Mouse (Mus musculus) right cerebral cortex, postnatal 10 days (tissue): ENCODE results near the gene Zfp710.
"Not testable (repeated sequence)": the region's sequence is repeated elsewhere in the genome, so short reads cannot be mapped to it uniquely, and the experiment has no call there.

Experiments used
- DNase-seq, 2 experiments: peaks; one replicate each; pipeline ENCODE4 v3.0.0; 2021; ENCODE audit warnings: low spot score in 2 of 2

The Zfp710 gene

DNA sequence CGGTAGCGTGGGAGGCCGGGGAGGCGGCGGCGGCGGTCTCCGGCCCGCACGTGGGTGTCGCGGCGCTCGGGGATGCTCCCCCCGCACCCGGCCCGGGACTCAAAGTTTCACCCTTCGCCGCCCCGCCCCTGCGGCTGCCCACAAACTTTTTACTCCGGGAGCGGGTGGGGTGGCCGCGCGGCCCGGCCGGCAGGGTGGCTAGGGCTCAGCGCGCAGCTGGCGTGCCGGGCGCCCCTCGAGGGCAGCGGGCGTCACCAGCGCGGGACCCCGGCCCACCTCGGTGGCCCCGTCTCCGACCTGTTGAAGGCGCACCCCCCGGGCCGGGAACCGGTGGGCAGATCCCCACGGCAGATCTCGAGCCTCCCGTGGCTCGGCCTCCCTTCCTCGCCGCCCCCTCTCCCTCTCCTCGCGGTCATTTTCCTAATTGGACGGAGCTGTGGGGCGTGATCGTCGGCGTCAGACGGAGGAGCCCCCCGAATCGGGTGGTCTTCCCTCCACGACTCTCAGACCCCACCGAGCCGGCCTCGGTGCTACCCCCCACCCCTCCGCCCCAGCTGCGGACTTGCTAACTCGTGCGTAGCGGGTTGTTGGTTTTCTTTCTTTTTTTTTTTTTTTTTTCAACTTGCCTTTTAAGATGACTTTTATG, 2.5 kb downstream of the Zfp710 start:
- DNase-seq, result peak; percentile 70 to 74

DNA sequence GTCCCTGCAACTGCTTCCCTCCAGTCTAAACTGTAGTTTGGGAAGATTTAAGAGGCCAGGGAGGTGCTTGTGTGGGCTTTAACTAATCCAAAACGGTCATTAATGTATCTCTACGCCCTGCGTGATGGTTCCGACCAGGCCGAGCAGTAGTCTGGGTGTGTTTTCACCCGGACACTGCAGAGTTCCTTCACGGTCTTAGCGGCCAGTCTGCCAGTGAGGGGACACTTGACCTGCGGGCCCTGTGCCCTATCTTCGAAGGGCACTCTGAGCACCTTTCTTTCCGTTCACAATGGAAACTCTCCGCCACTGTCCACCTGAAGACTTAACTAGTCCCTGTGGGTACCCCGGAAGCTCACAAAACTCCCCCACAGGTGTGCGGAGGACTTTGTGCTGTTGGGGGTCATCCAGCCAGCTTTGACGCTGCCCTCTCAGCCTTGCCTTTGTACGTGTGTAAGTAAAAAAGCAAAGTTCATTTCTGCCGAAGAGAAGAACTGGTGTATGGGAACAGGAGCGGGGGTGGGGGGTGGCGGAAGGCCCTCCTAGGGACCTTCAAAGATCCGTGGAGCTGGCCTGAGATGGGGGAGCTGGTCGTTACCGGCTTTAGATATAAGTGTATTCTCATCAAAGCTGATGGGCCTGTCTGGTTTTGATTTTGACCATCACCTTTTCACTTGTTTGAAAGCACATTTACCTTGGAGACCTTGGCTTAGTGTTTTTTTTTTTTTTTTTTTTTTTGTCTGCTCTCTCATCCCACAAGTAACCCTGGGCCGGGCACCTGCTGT, 3.2 kb downstream of the Zfp710 start:
- no peak for DNase-seq

DNA sequence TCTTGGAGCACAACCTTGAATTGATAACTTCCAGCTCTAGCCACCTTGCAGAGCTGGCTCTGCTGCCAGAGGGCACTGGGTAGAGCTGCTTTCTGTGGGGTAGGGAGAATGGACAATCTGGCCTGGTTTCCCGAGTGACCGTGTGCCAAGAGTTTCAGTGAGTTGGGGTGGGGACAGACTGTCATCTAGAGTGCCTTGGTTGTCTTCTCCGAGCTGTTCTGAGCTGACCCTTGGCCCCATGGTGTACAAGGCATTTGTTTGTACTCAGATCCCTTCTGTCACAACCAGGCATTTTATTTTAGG, 3.8 kb downstream of the Zfp710 start:
- DNase-seq, result peak; percentile 39 to 48

GRCm38 (mm10) chr7:80030009-80030408, 5.4 kb downstream of the Zfp710 start:
- DNase-seq, result no peak

DNA sequence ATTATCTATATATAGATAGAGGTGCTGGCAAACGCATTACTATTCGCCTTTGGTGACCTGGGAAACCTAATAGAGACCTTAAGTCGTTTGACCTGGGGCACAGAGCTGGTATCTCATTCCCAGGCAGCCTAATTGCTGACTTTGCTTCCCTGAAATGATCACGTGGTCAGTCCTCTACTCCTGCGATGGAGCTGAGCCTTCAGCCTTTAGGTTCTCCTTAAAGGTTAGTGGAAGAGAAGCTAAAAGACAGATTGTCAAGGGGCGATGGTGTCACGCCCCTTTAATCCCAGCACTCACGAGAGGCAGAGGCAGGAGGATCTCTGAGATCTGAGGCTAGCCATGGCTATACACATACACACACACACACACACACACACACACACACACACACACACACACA, 5.9 kb downstream of the Zfp710 start:
- no peak for DNase-seq

GRCm38 (mm10) chr7:80030987-80031386, 6.4 kb downstream of the Zfp710 start:
- DNase-seq, result no peak

- DNase-seq, result peak in 1 of 2 experiments; percentile 23
Measured at GRCm38 (mm10) chr7:80031478-80031877, 6.9 kb downstream of the Zfp710 start.

GRCm38 (mm10) chr7:80032216-80033052, 7.8 kb downstream of the Zfp710 start:
- DNase-seq, result peak in 1 of 2 experiments; percentile 19

GRCm38 (mm10) chr7:80033064-80033717, 8.6 kb downstream of the Zfp710 start:
- DNase-seq, result no peak

- no peak for DNase-seq
Measured at GRCm38 (mm10) chr7:80033771-80034170, 9.2 kb downstream of the Zfp710 start.

DNA sequence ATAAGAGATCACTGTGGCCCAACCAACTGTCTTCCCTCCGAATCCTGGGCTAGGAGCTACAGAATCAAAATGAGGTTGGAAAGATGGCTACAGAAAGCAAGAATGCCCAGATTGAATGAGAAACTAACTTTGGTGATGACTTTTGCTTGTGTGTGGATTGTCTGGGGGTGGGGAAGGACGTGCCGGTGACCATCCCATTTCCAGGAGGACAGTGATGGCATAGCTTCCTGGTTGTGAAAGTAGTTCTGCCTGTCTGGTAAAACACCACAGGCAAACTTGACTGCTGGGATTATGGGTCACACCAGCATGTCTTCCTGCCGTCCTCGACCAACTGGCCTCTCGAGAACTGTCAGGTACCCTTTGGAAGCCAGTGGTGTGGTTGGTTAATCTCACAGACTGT, 10.5 kb downstream of the Zfp710 start:
- no peak for DNase-seq

- DNase-seq, result peak in 1 of 2 experiments; percentile 24
Measured at GRCm38 (mm10) chr7:80035748-80036147, 11.1 kb downstream of the Zfp710 start.

DNA sequence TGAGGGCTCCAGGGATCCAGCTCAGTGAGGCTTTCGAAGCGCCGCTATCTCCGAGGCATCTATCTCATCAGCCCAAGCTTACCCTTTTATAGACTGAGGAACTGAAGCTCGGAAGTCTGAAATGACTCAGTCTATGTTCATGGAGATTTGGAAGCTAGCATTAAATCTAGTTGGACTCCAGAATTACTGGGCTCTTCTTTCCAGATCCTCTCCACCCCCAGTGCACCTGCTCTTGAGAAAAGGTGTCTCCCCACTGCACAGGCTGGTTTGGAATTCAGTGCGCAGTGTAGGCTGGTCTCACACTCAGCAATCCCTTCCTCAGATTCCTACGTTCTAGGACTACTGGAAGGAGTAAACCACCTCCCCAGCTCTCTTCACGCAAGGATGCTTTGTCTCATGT, 15.1 kb downstream of the Zfp710 start:
- peak in 1 of 2 experiments; percentile 20 for DNase-seq

DNA sequence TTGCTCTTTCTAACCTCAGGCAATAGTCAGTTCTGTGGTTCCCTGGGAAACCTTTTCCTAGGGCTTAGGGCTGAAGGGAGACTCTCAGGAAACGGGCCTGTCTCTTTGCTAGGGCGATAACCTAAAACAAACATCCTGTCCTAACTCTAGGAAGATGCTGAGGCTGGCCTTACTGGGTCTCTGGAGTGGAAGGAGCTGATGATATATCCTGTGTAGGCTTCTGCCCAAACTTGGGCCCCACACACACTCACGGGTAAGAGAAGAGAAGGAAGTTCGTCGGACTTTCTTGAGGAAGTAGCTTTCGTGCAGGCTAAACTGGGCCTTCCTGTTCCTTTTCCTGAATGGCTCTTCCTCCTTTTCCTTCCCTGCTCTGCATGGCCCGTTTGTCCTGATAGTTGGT, 19.6 kb downstream of the Zfp710 start:
- peak in 1 of 2 experiments; percentile 53 for DNase-seq

GRCm38 (mm10) chr7:80047041-80047440, 22.4 kb downstream of the Zfp710 start:
- no peak for DNase-seq

DNA sequence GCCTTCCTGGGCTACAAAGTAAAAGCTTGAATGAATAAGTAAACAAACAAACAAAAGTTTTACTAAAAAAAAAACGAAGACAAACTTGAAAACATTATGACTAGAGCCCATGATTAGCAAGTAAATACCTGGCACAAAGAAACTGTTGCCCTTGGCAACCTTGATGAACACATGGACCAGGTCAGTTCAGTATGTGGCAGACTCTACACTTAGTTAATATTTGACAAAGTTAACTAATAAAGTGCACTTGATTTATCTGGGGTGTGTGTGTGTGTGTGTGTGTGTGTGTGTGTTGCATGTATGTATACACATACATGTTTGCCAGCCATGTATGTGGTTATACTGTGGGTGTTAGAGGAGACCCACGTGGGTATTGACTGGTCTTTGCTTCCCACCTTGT, 25.1 kb downstream of the Zfp710 start:
- no peak for DNase-seq

DNA sequence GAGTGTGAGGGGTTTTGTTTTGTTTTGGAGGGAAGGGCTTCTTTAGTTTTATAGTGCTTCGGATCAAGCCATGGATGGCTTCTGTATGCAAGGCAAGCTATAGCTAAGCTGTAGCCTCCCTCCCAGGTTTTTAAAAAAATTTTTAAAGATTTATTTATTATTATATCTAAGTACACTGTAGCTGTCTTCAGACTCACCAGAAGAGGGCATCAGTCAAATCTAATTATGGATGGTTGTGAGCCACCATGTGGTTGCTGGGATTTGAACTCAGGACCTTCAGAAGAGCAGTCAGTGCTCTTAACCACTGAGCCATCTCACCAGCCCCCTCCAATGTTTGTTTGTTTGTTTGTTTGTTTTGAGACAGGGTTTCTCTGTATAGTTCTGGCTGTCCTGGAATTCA, 25.8 kb downstream of the Zfp710 start:
- not testable (repeated sequence) for DNase-seq

DNA sequence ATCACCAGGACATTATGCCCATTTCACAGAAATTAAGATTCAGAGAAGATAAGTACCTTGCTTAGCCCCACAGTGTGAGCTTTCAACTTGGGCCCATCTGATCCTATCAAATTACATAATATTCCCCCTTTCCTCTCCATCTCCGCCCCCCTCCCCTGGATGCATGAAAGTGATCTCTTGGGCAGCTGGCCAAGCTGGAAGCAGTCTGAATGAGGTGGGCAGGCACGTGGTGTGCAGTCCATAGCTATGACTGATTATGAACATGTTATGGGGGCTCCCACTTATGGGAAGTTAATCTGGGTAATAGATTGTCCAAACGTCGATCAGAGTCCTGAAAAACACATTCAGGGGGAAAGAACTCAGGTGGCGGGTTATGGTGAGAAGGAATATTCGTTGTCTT, 27.2 kb downstream of the Zfp710 start:
- DNase-seq, result no peak

GRCm38 (mm10) chr7:80052261-80052660, 27.6 kb downstream of the Zfp710 start:
- DNase-seq, result peak in 1 of 2 experiments; percentile 53

- no peak for DNase-seq
Measured at GRCm38 (mm10) chr7:80053147-80053546, 28.5 kb downstream of the Zfp710 start.

DNA sequence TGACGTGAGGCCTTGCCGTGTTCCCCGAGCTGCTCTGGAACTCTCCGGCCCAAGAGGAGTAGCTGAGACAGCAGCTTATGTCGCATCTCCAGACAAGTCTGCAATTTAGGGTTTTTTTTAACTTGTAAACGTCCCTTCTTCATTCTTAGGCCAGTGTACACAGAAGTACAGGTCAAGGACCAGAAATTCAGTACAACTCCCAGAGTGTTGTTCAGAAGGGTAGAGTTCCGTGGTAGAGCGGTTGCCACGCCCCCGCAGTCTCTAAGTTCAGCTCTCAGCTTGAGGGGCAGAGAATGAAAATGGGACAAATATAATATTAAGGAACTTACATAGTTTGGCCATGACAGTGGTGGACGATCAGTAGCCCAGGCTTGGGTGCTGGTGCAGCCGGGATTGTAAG, 31.2 kb downstream of the Zfp710 start:
- DNase-seq, result no peak
